Mouse (Mus musculus): ENCODE data around the gene Ddc.

- TF ChIP-seq POLR2A (IDR thresholded peaks at IDR 0.05; ENCODE audit: insufficient read depth, low read depth, low read length), result no peak
- TF ChIP-seq CTCF (IDR thresholded peaks at IDR 0.05; ENCODE audit: insufficient read depth, low read depth, low read length), result no peak
Observed at GRCm38 (mm10) chr11:11866696-11867095, 31.2 kb downstream of the Ddc start.
